Mouse (Mus musculus) embryo, embryonic 10.5 days (tissue): ENCODE data around the gene Psma6.

Experiments
- DNase-seq: peaks from one replicate; pipeline ENCODE4 v3.0.0-alpha.2; 2015; ENCODE audit warnings: low spot score

The Psma6 gene

GRCm38 (mm10) chr12:55440416-55440815, 56.4 kb downstream of the Psma6 start:
- no peak for DNase-seq

GRCm38 (mm10) chr12:55442245-55442644, 58.2 kb downstream of the Psma6 start:
- DNase-seq, result no peak

GRCm38 (mm10) chr12:55442861-55443850, 59.1 kb downstream of the Psma6 start:
- DNase-seq, result no peak

DNA sequence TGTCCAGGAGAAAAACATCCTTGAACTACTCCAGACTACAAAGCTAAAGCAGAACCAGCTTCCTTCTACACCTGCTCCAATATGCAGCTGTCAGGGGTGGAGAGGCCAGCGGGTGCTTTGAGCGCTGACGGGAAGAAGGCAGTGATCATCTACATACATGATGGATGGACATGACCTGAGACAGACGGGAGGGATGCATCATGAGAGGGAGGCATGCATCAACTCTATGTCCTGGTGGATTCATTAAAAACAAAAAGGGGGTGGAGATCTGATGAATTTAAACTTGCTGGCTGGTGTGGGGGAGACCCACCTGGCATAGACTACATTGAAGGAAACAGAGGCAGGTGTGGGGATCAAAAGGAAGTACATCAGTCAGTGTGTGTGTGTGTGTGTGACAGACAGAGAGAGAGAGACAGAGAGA, 60.0 kb downstream of the Psma6 start:
- DNase-seq, result no peak

- DNase-seq, result no peak
Observed at GRCm38 (mm10) chr12:55445583-55445982, 61.6 kb downstream of the Psma6 start.

DNA sequence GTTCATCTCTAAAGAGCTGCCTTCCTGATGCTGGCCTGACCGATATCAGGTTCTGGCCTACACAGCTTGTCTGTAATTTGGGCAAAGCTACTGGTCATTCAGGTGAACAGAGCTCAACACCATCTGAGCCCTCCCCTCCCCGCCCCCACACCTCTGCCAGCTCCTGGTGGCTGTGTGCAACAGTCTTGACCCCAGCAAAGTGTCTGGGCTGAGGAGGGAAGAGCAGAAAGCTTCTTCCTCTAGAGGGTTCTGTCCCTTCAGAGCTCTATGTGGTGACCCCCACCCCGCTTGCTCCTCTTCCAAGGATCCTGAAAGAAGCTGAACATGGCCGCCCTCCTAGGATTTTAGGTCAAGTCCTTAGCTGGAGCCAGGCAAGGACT, 62.3 kb downstream of the Psma6 start:
- no peak for DNase-seq

DNA sequence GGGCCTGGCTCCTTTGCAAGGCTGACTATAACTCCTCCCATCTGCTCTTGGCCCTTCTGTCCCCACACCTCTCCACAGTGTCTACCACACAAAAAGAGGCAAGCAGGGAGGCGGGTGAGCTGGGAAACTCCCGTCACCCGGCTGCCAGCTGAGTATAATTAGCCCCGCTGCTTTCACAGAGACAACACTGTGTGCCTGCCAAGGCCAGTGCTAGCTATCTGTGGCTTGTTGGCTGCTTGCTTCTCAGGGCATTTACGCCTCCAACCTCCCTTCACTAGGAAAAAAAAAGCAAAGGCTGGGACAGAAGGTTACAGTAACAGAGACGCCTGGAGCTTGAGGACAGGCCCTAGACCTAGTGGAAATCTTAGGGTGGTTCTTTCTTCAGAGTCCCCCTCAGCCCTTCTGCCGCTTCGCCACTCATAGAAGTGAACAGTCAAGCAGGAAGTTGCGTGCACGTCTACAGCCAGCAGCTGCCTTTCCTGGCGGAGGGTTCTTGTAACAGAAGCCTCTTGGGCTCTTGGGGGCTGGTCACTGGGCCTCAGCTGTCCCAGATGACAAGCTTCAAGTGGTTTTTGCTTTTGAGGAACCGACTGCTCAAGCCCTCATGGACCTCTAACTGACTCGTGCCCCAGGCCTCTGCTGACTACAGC, 62.8 kb downstream of the Psma6 start:
- DNase-seq, result peak; percentile 68

DNA sequence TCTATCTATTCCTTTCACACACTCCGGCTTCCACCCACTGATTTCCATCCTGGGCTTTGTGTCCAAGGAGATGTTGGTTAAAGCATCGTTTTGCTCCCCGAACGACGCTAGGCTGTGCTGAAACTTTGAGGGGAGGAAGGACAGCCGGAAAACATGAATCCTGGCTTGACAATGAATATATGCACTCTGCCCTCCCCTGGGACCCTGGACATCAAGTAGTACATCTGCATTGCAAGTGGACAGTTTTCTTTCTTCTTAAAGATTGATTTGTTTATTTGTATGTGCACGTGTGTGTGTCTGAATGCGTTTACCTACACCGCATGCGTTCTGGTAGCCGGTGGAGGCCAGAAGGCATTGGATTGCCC, 63.4 kb downstream of the Psma6 start:
- no peak for DNase-seq

GRCm38 (mm10) chr12:55448457-55448856, 64.4 kb downstream of the Psma6 start:
- no peak for DNase-seq

- no peak for DNase-seq
Observed at GRCm38 (mm10) chr12:55449048-55449447, 65.0 kb downstream of the Psma6 start.

DNA sequence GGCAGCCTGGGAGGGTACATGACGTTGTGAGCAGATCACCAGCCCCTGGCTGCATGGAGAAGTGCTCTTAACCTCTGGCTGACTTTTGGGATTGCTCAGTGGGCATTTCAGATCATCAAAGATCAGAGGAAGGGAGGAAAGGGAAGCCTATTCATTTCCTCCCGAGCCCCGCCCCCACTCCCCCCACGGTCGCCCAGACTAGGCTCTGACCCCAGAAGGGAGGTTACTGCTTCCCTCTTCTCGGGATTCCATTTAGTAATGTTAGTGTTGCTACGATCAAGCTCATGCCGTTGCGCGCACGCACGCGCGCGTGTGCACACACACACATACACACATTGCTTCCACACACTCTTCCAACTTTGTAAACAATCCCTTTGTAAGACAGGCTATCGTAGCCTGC, 66.4 kb downstream of the Psma6 start:
- DNase-seq, result no peak

DNA sequence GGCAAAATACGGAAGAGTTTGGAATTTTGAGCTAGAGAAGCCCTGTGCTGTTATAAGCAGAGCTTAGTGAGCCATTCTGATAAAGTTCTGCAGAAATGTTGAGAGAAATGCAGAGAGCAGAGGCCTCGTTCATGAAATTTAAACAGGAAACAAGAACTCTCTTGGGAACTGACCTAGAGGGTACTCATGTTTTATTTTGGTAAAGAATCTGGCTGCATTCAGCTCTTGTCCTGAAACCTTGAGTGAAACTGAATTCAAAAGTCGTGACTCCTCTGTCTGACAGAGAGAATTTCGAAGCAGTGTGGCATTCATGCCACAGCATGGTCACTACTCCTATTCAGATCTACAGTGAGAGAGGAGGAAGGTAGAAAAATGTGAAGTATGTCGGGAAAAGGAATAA, 68.8 kb downstream of the Psma6 start:
- peak; percentile 58 for DNase-seq

DNA sequence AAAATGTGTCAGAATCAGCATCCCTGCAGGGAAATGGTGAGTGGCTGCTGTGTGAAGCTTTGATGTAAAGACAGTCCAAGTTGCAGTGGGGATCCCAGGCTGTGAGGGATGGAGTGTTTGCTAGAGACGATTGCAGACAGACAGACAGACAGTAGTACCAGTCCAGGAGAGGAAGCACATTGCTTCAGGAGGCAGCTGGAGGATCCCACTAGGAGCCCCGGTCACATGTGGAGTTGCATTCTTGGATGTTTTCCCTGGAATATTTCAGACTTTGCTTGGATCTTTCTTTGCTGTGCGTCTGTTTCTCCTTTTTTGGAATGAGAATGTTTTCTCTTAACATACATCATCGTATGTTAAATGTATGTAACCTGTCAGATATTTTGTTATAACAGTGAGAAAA, 69.9 kb downstream of the Psma6 start:
- DNase-seq, result no peak

- DNase-seq, result no peak
Observed at GRCm38 (mm10) chr12:55455206-55455605, 71.2 kb downstream of the Psma6 start.

DNA sequence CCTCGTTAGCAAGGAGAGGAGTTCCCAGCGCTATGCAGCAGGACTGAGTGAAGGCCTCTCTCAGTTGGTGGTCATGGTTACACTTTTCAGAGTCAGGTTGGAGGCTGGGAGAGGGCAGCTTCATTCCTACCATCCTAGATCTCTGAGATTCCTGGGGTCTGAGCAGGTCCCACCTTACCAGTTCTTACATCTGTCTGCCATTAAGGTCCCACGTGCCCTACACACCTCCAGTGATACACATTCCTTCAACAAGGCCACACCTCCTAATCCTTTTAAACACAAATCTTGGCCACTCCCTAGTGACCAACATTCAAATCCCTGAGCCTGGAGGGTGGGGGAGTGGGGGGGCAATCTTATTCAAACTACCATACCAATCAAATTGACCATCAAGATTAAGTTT, 72.1 kb downstream of the Psma6 start:
- no peak for DNase-seq

DNA sequence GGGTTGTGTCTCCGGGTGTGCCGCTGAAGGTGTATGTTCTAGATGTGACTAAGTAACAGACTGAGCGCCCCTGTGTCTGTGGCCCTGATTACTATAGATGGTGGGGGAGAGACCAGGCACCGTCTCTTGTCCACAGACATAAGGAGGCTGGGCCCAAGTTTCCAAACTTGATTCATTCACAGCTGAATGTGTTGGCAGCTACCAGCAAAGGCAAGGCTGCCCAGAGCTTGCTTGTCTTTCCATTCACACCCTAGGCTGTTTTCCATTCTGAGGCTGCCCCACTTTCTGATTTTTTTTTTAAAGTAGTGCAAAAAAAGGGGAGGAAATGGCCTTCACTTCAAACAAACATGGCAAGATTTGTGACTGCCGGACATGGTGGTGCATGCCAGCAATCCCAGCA, 72.9 kb downstream of the Psma6 start:
- DNase-seq, result no peak

DNA sequence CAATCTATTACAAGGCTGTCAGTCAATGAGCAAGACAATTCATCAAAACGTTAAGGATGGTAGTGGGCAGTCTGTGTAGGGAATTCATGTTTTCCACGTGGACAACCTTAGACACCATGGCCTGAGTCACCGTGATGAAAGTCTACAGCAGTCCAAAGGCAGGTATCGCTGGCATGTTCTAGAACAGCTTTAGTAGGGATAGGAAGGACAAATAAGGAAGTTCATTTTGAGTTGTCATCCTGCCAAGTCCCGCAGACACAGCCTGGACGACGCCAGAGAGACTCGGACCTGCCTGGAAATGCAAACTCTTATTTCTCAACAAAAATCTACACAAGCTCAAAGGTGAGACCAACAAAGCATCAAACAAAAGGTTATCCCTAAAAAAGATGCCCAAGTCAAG, 75.7 kb downstream of the Psma6 start:
- no peak for DNase-seq

DNA sequence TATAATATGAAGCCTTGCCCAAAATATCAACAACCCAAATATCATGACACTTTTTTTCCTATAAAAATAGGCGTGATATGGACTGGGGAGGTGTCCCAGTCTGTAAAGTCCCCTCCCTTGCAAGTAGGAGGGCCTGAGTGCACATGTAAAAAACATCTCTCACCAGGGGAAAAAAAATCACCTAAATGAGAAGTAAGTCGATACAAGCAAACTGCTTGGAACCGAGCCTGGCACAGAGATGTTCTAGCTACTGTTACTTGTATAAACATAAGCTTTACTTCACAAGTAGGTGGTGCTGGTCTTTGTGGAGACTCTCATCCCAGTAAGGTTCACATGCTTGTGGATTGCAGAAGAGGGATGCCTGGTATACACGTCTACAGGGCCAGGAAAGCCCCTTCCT, 76.9 kb downstream of the Psma6 start:
- DNase-seq, result no peak

DNA sequence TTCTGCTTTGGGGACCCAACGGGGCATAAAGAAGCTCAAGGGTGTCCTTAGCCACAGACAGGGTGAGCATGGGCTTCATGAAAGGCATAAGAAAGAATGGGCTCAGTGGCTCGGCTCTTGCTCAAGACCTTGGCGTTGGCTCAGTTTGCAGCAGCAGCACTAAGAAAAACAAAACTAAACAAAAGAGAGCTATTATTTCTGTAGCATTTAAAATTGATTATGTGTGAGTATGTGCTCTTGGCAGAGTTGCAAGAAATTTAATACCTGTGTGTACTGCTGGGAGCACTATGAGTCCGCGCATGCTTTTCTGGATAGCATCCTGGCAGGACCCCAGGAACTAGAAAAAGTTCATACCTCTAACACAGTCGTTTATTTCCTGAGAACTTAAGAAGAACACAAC, 77.7 kb downstream of the Psma6 start:
- no peak for DNase-seq

- no peak for DNase-seq
Observed at GRCm38 (mm10) chr12:55462456-55462855, 78.4 kb downstream of the Psma6 start.

- DNase-seq, result no peak
Observed at GRCm38 (mm10) chr12:55463087-55463486, 79.1 kb downstream of the Psma6 start.

DNA sequence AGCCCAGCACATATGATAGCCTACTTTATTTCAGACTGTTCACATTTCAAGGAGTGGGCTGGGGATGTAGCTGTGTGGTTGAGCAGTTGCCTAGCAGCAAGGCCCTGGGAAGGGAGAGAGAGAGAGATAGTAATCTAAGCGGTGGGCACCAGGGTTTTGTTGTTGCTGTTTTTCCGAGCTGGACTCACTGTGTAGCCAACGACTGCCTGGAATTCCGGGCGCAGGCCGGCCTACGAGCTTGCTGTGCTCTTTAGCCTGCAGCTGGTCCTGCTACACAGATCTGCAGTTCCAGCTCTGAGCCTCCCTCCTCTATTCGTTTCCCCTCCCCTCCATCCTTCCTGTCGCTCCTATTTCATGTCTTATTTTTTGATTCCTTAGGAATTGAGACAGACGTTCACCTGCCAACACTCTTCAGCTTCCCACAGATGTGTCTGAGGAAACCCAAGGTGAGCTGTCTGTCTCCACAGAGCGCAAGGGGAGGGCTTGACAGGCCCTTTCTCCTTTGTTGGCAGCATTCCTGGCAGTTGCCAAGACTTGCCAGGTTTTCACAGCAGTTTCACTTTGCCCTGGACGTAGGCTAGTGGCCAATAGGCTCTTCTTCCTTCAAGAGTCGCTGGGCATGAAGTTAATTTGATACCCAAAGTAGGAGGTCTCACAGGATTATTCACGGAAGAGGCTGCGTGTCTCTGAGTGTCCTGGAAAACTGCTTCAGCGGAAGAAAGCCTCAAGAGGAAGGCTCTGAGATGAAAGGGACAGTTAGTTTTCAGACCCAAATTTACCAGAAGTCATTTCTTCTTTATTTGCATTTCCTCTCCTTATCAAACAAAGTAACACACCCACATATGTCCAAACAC, 80.2 kb downstream of the Psma6 start:
- DNase-seq, result peak; percentile 69
